Mouse (Mus musculus) megakaryocyte-erythroid progenitor cell, adult 5-6 weeks (primary cell): ENCODE data around the gene Nprl2. TPM values are rescaled to one million over a fixed set of nuclear protein-coding genes. Genes with fewer than 3 reads are reported as not detected.

Experiments used
- ATAC-seq: replicated peaks from 2 replicates; pipeline ENCODE4 v1.8.0; 2016; ENCODE audit warnings: mild to moderate bottlenecking, inconsistent platforms; ENCODE audit not compliant: severe bottlenecking, poor library complexity, low FRiP score, low TSS enrichment
- total RNA-seq, 2 experiments: library from RNA; stranded (forward) in 1 of 2; stranded (reverse) in 1 of 2; fragments of 200-1000, 215-1000 nt in 1 of 2; fragments of >200 nt in 1 of 2; fragmentation: Nextera tagmentation in 1 of 2; gene quantifications; 2 replicates each; pipeline ENCODE4 v1.2.3; 2014 to 2017

The Nprl2 gene
- total RNA-seq, 2 experiments from 2014 or later: 8.7 to 14.8 TPM

DNA sequence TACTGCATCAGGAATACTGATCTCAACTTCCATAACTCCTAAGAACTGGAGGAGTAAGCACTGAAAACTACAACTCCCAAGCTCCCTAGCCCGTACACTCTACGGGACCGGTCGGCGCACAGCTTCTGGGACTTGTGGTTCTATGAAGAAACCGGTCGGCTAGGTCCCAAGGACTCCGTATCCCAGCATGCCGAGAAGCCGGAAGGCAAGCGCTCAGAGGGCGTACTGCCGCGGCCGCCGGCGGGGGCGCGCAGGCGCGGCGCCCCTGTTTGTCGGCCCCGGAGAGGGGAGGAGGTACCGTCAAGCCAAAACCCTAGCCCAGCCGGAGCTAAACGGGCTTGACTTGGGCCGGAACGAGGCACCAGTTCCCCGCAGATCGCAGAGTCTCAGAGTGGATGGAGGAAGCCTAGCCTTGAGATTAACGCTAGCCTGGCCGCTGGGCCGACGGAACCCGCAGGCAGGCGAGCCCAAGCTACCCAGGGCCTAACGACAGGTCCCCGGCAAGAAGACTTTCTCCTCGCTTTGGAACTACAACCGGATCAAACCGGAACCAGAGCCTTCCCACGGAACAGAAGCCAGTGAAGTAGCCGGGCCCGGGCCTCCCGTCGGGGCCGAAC lies 8.1 kb upstream of the Nprl2 start, which contains the start of gene Tmem115:
Gene Tmem115 (plus strand): TSS at position 155 of the 617 bp plus-strand sequence.
- peak; percentile 92 for ATAC-seq

- ATAC-seq: peak; percentile 55
These were observed 7.4 kb upstream of the Nprl2 start for GRCm38 (mm10) chr9:107534408-107535202.

GRCm38 (mm10) chr9:107538231-107538630 lies 3.8 kb upstream of the Nprl2 start:
- no peak for ATAC-seq

DNA sequence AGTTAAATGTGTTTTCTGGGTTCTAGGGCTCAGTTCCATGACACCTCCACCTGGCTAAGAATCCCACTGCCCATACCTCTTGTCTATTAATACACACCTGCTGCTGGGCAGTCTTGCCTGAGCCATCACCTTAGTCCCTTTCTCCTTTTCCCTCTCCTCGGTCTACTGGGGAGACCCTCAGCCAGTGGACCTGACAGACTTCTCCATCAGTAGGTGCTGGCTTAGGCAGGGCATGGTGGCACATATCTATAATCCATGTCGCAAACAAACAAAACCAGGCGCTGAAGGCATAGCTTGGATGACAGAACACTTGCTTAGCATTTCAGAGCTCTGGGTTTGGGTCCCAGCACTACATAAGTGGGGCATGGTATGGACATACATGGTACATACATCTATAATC lies 3.3 kb upstream of the Nprl2 start:
- no peak for ATAC-seq

DNA sequence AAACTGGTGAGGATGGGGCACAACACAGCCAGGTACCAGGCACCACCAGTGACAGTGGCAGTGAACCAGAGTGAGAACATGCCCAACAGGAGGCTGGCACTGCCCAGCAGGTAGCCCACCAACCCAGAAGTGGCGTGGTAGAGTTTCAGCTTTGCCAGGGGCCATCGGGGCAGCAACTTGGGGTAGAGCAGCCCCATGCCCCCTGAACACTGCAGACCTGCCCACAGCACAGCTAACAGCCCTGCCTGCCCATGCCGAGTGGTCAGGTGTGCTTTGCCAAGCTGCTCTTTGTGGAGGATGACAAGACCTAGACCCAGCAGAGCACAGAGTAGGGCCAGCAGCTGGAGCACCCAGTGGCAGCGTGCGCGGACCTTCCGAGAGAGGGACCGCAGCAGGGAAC lies 2.1 kb upstream of the Nprl2 start:
- ATAC-seq: no peak

GRCm38 (mm10) chr9:107540420-107540819 lies 1.6 kb upstream of the Nprl2 start:
- no peak for ATAC-seq

DNA sequence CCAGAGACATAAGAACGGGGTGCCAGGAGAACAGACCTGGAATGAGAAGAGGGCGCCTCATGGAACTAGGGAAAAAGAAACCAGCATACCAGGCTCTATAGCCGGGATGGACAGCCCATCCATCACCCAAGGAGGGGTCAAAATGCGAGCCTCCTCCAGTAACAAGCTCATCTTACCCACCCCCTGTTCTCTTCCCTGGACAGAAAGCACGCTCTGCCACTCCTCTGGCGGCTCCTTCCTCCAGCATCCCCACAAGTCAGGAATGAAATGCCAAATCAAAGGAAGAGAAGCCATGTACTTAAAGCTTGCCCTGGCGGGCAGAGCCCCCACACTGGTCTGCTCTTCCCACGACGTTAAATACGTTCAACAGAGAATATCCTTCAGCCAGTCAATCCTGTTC lies 1.0 kb upstream of the Nprl2 start:
- no peak for ATAC-seq

GRCm38 (mm10) chr9:107542352-107542686 lies 293 bp downstream of the Nprl2 start:
- peak; percentile 6; the same call in 1 of the 2 replicates for ATAC-seq

DNA sequence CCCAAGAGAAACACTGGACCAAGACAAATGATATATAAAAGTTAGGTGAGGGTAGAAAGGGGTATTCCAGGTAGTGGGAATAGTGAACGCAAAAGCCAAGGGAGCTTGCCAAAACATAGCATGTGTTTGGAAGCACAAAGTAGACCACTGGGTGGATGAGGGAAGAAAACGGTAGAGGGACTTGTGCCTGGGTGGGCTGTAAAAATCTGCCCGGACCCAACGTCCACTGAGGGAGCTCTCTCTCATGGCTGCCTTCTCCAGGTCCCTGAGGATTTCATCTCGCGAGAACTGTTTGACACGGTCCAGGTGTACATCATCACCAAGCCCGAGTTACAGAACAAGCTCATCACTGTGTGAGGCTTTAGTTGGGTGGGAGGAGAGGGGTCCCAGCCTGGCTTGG lies 695 bp downstream of the Nprl2 start:
- ATAC-seq: no peak

DNA sequence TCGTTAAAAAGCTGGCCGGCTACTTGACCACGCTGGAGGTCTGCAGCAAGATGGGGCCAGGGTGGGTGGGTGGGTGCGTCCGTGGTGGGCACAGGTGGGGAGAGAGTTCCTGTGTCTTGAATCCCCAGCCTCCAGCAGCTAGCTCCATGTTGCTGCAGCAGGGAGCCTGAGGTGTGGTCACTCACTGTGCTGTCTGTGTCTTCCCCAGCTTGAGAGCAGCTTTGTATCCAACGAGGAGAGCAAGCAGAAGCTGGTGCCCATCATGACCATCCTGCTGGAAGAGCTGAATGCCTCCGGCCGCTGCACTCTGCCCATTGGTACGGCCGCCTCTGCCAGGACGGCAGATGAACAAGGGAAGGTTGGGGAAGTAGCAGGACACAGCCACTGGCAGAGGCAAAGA lies 1.3 kb downstream of the Nprl2 start:
- ATAC-seq: no peak

- no peak for ATAC-seq
These were observed 2.2 kb downstream of the Nprl2 start for GRCm38 (mm10) chr9:107544196-107544700.

- ATAC-seq: no peak
These were observed 2.7 kb downstream of the Nprl2 start for GRCm38 (mm10) chr9:107544729-107545128.

GRCm38 (mm10) chr9:107545199-107545598 lies 3.2 kb downstream of the Nprl2 start:
- ATAC-seq: no peak

DNA sequence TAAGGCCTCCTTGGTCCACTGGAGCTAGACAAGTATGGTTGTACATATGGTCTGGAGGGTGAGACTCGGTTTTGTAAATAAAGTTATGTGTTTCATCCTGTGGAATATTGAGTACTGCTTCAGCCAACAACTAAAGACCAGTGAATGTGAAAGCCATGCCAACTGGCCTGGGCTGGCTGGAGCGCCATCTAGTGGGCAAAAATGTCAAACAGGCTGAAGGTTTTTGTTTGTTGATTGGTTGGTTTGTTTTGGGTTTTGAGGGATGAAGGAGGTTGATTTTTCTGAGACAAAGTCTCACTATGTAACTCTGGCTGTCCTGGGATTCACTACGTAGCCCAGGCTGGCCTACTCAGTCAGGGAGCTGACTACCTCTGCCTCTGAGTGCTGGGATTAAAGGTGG lies 3.6 kb downstream of the Nprl2 start:
- no peak for ATAC-seq

DNA sequence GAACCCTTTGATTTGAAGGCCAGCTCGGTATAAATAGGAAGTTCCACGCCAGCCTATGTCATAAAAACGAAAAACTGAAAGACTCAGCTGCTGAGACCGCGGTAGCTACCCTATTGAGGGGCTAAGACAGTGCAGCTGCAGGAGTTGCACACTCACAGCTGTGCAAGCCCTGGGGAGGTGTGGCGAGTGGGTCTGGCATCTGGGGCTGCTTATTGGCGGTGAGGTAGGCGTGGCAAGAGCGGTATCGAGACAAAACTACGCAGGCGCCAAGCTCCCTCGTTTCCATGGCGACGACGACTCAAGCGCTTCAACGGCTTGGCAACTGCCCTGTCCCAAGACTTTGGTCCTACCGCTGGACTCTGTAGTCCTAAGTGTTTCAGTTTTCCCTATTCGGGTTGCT lies 5.0 kb downstream of the Nprl2 start, which contains the start of gene Zmynd10:
Gene Zmynd10 (plus strand): TSS at position 273 of the 400 bp plus-strand sequence.
- peak; percentile 65 for ATAC-seq

GRCm38 (mm10) chr9:107547957-107548356 lies 5.9 kb downstream of the Nprl2 start:
- ATAC-seq: no peak

DNA sequence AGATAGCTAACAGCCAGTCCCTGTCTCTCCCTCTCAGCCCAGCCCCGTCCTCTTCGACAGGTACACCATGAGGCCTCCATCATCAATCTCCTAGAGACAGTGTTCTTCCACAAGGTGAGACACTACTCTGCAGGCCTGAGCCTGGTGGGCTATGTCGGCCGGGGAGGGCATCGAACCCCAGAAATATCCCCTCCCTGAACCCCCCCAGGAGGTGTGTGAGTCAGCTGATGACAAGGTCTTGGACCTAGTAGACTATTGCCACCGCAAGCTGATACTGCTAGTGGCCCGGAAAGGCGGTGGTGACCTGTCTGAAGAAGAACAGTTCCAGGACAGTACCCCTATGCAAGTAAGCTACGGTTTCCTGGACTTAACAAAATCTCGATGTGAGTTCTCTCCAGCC lies 6.8 kb downstream of the Nprl2 start:
- ATAC-seq: no peak

GRCm38 (mm10) chr9:107549297-107550074 lies 7.5 kb downstream of the Nprl2 start:
- ATAC-seq: no peak

- no peak for ATAC-seq
These were observed 8.6 kb downstream of the Nprl2 start for GRCm38 (mm10) chr9:107550491-107551116.
